Mouse (Mus musculus): Measurements from ENCODE around the gene Tnrc6c.
A peak's percentile ranks its signal among the peaks of the same experiment; 100 is the strongest.
"Not testable (repeated sequence)": the region's sequence is repeated elsewhere in the genome, so short reads cannot be mapped to it uniquely, and the experiment has no call there.

Tnrc6c gene

GRCm38 (mm10) chr11:117768725-117769682 is 114.9 kb downstream of the Tnrc6c start:
- DNase-seq (ENCODE audit: low spot score in 2 of 2), result no peak

GRCm38 (mm10) chr11:117769683-117770047 is 115.6 kb downstream of the Tnrc6c start:
- DNase-seq (ENCODE audit: low spot score in 2 of 2), result no peak

- DNase-seq (ENCODE audit: low spot score in 2 of 2), result no peak
Observed at GRCm38 (mm10) chr11:117770407-117770806, 116.3 kb downstream of the Tnrc6c start.

- no peak for DNase-seq (ENCODE audit: low spot score in 2 of 2)
Observed at GRCm38 (mm10) chr11:117772352-117772751, 118.3 kb downstream of the Tnrc6c start.

GRCm38 (mm10) chr11:117774925-117775324 is 120.8 kb downstream of the Tnrc6c start:
- no peak for DNase-seq (ENCODE audit: low spot score in 2 of 2)

- no peak for DNase-seq (ENCODE audit: low spot score in 2 of 2)
Observed at GRCm38 (mm10) chr11:117775540-117775939, 121.5 kb downstream of the Tnrc6c start.

GRCm38 (mm10) chr11:117776085-117776792 is 122.2 kb downstream of the Tnrc6c start:
- no peak for DNase-seq (ENCODE audit: low spot score in 2 of 2)

- no peak for DNase-seq (ENCODE audit: low spot score in 2 of 2)
Observed at GRCm38 (mm10) chr11:117777111-117777510, 123.0 kb downstream of the Tnrc6c start.

GRCm38 (mm10) chr11:117778031-117778430 is 123.9 kb downstream of the Tnrc6c start:
- DNase-seq (ENCODE audit: low spot score in 2 of 2), result no peak

GRCm38 (mm10) chr11:117778851-117779433 is 124.9 kb downstream of the Tnrc6c start:
- no peak for DNase-seq (ENCODE audit: low spot score in 2 of 2)

- DNase-seq (ENCODE audit: low spot score in 2 of 2), result peak in 1 of 2 experiments; percentile 51
Observed at GRCm38 (mm10) chr11:117779434-117780198, 125.5 kb downstream of the Tnrc6c start.

GRCm38 (mm10) chr11:117780199-117780515 is 126.1 kb downstream of the Tnrc6c start:
- no peak for DNase-seq (ENCODE audit: low spot score in 2 of 2)

GRCm38 (mm10) chr11:117780582-117781111 is 126.6 kb downstream of the Tnrc6c start:
- peak in 1 of 2 experiments; percentile 56 for DNase-seq (ENCODE audit: low spot score in 2 of 2)

- no peak for DNase-seq (ENCODE audit: low spot score in 2 of 2)
Observed at GRCm38 (mm10) chr11:117781199-117781821, 127.2 kb downstream of the Tnrc6c start.

GRCm38 (mm10) chr11:117781993-117782704 is 128.1 kb downstream of the Tnrc6c start, which contains the start of the genes Tmc8 and Tmc6:
TSS of gene Tmc8 (plus strand) at chr11:117782076.
TSS of gene Tmc6 (minus strand) at chr11:117782198.
- DNase-seq (ENCODE audit: low spot score in 2 of 2), result no peak

- DNase-seq (ENCODE audit: low spot score in 2 of 2), result no peak
Observed at GRCm38 (mm10) chr11:117782705-117783034, 128.6 kb downstream of the Tnrc6c start.

GRCm38 (mm10) chr11:117783089-117783488 is 129.0 kb downstream of the Tnrc6c start:
- DNase-seq (ENCODE audit: low spot score in 2 of 2), result peak in 1 of 2 experiments; percentile 57

GRCm38 (mm10) chr11:117783683-117784309 is 129.7 kb downstream of the Tnrc6c start:
- no peak for DNase-seq (ENCODE audit: low spot score in 2 of 2)

GRCm38 (mm10) chr11:117786294-117786693 is 132.2 kb downstream of the Tnrc6c start:
- DNase-seq (ENCODE audit: low spot score in 2 of 2), result peak in 1 of 2 experiments; percentile 67

GRCm38 (mm10) chr11:117788481-117788880 is 134.4 kb downstream of the Tnrc6c start:
- not testable (repeated sequence) for DNase-seq (ENCODE audit: low spot score in 2 of 2)
